Mouse (Mus musculus): ENCODE measurements around the gene Sarm1.

GRCm38 (mm10) chr11:78467515-78467914 lies 30.0 kb downstream of the Sarm1 start:
- no peak for TF ChIP-seq CTCF (IDR thresholded peaks at IDR 0.05; ENCODE audit: borderline replicate concordance, insufficient read depth, low read length)
- no peak for TF ChIP-seq POLR2A (IDR thresholded peaks at IDR 0.05; ENCODE audit: low read depth, low read length)

Measured in embryonic fibroblast, embryonic 13.5 days (primary cell).